Mouse (Mus musculus) kidney, adult 10 weeks (tissue): ENCODE results near the gene Zfp526. TPM values are rescaled to one million over a fixed set of nuclear protein-coding genes. Genes with fewer than 3 reads are reported as not detected.

ENCODE experiments used
- polyA plus RNA-seq: library from polyadenylated mRNA; stranded (reverse); fragments of 350-450 nt; fragmentation: Illumina TruSeq; extraction: RNeasy Lipid Tissue Mini Kit (QIAGEN cat#74804); gene quantifications from one replicate; pipeline ENCODE4 v1.2.3, GENCODE M21; 2014; ENCODE audit warnings: low read depth, low replicate concordance

Gene Zfp526
- 0.69 TPM for polyA plus RNA-seq

GRCm38 (mm10) chr7:25221102-25221883 lies at the start of gene Zfp526:
Zfp526 (plus strand) TSS chr7:25221425.

GRCm38 (mm10) chr7:25179606-25180161 lies 41.5 kb upstream of the Zfp526 start, which contains the start of gene Pou2f2:
Pou2f2 (minus strand) TSS chr7:25179726.

DNA sequence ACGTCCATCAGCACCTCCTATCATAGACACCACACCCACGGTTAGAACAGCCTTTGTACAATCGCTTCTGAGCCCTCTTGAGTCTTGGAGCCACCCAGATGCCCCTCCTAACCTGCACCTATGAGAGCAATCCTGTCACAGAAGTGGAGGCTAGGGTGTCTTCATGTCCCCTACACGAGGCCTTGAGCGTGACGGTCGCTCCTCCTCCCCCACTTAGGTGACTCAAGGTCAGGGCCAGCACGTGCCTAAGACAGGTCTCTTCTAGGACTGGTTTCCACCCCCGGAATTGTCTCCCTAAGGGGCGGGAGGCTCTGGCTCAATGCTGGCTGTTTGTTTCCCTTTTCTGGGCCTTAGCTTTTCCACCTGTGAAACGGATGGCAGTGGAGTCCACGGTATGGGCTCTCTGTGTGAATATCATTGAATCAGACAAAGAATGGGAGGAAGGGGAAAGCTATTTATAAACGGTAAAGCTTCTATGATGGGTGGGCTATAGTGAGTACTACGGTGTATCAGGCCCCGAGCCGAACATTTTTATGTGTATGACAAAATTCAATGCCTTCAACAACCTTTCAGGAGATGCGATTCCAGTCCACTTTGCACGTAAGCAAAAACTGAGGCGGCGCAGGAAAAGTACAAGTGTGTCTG lies 646 bp upstream of the Zfp526 start, which contains the start of gene Dedd2:
Dedd2 (minus strand) TSS at position 159 of the 645 bp plus-strand sequence.

DNA sequence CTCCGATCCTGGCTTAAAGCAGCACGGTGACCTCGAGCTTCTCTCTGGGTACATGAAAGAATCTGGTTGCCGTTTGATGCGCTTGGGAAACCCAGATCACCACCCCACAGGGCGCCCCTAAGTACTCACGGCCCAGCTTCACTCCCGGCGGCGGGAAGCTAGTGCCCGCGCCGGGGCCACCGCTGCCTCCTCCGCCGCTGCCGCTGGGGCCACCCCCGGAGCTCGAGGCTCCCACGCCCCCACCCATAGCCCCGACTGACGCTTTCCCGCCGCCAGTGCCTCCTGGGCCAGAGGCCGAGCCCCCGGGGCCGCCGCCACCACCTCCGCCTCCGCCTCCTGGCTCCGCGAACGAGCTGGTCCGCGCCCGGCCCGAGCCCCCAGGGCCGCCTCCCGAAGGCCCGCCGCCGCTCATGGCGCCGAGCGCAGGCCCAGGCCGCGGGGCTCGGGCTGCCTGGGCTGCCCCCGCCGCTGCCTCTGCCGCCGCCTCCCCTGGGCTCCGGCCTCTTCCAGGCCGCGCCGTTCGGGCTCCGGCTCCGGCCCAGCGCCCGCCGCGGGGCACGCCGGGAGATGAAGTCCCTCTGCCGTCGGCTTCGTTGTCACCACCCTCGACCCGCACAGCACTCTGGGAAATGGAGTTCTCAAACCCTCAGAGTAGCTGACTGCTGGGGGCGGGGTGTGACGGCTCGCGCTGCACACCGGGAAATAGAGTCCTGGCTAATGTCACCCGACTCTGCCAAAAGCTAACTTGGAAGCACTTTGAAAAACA lies 16.2 kb downstream of the Zfp526 start, which contains the start of gene Gsk3a:
Gsk3a (minus strand) TSS at position 603 of the 766 bp plus-strand sequence.

DNA sequence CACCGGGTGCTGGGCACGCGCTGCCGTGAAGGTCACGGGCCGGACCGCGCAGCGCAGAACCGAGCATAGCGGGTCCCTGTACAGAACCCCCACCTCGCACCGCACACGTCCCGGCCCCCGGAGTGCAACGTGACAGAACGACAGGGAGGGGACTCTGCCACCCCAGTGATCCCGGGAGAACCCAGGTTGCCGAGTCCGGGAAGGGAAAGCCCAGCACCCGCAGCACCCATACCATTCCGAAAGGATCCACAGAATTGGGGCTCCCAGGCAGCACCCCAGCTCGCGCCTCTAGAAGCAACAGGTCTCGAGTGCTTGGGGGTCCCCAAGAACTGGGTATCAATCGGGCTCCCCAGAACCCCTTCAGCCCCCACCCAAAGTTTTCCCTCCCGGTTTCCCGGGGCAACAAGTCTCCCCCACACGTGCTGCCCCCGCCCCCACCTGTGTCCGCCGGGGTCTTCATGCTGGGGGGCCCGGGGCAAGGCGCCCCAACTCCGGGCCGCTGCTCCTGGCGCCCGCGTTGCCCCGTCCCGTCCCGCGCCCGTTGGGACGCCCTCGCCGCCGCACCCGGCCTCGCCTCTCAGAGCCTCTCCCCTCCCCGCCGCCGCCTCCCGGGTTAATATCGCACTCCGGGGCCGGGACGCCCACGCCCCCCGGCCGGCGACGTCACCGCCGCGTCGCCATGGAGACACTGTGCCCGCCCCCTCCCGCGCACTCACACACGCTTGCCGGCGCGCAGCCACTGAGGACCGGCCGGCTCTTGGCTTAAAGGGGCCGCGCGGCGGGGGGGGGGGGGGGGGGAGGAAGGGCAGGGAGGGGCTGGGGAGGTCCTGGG lies 29.1 kb downstream of the Zfp526 start, which contains the start of gene Erf:
Erf (minus strand) TSS at position 621 of the 832 bp plus-strand sequence.

DNA sequence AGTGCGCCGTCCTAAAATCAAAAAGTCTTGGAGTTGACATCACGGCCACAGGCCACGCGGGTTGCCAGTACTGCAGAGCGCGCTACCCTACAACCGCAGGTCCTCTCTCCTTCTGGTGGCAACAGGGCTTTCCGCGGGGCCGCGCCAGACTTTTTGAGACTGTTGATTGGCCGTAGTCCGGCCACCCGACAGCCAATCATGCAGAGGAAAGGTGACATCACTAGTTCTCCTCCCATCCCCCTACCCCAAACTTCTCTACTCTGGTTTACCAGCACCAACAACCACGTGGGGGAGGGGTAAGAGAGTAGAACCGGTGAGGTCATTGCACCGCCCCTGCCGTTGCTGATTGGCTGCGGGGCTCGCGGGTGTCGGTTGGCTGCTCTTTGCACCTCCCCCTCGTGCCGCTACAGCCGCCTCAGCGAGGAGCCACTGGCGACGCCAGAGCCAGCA lies 46.1 kb downstream of the Zfp526 start, which contains the start of gene Cic:
Cic (plus strand) TSS at position 404 of the 450 bp plus-strand sequence.

Other genes starting within 250 kb of the Zfp526 start
- gene Rabac1, start 248.7 kb upstream of the Zfp526 start, polyA plus RNA-seq, result not detected
- not detected for gene Atp1a3, start 215.5 kb upstream of the Zfp526 start, polyA plus RNA-seq
- gene Grik5, start 149.1 kb upstream of the Zfp526 start, polyA plus RNA-seq, result not detected
- 0.61 TPM for gene Zfp574, start 148.9 kb upstream of the Zfp526 start, polyA plus RNA-seq
- 0.20 TPM for gene Pou2f2, start 41.7 kb upstream of the Zfp526 start, polyA plus RNA-seq
- gene Dedd2, start 810 bp upstream of the Zfp526 start, polyA plus RNA-seq, result 0.69 TPM
- 7.7 TPM for gene Gsk3a, start 16.4 kb downstream of the Zfp526 start, polyA plus RNA-seq
- gene Erf, start 29.3 kb downstream of the Zfp526 start, polyA plus RNA-seq, result 1.3 TPM
- gene Cic, start 46.3 kb downstream of the Zfp526 start, polyA plus RNA-seq, result 4.7 TPM
- 0.81 TPM for gene Pafah1b3, start 76.6 kb downstream of the Zfp526 start, polyA plus RNA-seq
- gene Prr19, start 80.0 kb downstream of the Zfp526 start, polyA plus RNA-seq, result not detected
- not detected for gene Tmem145, start 84.7 kb downstream of the Zfp526 start, polyA plus RNA-seq
- 1.0 TPM for gene Megf8, start 95.7 kb downstream of the Zfp526 start, polyA plus RNA-seq
- gene Cnfn, start 148.3 kb downstream of the Zfp526 start, polyA plus RNA-seq, result not detected
- 0.49 TPM for gene Lipe, start 177.3 kb downstream of the Zfp526 start, polyA plus RNA-seq
- gene Cxcl17, start 191.5 kb downstream of the Zfp526 start, polyA plus RNA-seq, result not detected